Comparison of ENCODE assay signal across 8 mouse cellular contexts in the genomic region with DNA sequence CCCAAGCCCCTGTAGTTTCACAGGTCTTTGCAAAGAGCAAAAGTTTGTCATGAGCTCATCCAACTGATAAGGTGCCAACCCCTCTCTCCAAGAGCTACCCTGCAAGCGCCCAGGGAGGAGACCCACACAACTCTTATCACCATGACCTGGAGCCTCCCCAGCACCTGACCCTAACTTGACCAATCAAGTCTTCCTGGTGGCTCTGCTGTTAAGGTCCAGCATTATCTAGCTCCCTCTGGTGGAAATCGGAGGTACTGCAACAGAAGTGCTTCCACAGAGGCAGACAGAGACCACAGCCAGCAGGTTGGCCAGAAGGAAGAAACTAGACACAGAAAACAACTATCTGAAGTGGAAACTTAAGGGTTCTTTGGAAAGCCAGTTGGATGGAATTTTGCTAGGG. TPM values are rescaled to one million over a fixed set of nuclear protein-coding genes. Genes with fewer than 3 reads are reported as not detected.
DNase-seq lines count a peak whose midpoint lies in the region; ATAC-seq lines count a peak whose summit lies in the region.

No protein-coding gene starts in this region.

- H3K4me1 ChIP-seq in forebrain, embryonic 11.5 days (replicated peaks; ENCODE audit: control insufficient read depth, insufficient read depth, low read length), result peaks cover under 1% of the 10 kb centered on the region; the same call in 1 of the 2 replicates
- peaks cover 8% of the 10 kb centered on the region for H3K4me1 ChIP-seq in forebrain, embryonic 13.5 days
- peaks cover 6% of the 10 kb centered on the region for H3K4me1 ChIP-seq in heart, embryonic 12.5 days (replicated peaks)

- H3K27me3 ChIP-seq in forebrain, embryonic 11.5 days (ENCODE audit: control insufficient read depth, insufficient read depth, low read length), result no peaks in the 10 kb centered on the region
- 0 out of 2 replicates have a peak, but pooled peaks cover 2% of the 10 kb centered on the region for H3K27me3 ChIP-seq in forebrain, embryonic 13.5 days
- no peaks in the 10 kb centered on the region for H3K27me3 ChIP-seq in heart, embryonic 12.5 days (replicated peaks)

- no peak overlapping the region for H3K9ac ChIP-seq in forebrain, embryonic 11.5 days (ENCODE audit: low read length)
- H3K9ac ChIP-seq in forebrain, embryonic 13.5 days, result no peak overlapping the region
- H3K9ac ChIP-seq in heart, embryonic 12.5 days, result no peak overlapping the region

- H3K4me3 ChIP-seq in forebrain, embryonic 11.5 days (ENCODE audit: low read depth, low read length), result no peak overlapping the region
- H3K4me3 ChIP-seq in forebrain, embryonic 13.5 days, result no peak overlapping the region
- no peak overlapping the region for H3K4me3 ChIP-seq in heart, embryonic 12.5 days

- no peaks in the 10 kb centered on the region for H3K9me3 ChIP-seq in forebrain, embryonic 11.5 days (ENCODE audit: control insufficient read depth, low read length)
- H3K9me3 ChIP-seq in forebrain, embryonic 13.5 days (replicated peaks), result no peaks in the 10 kb centered on the region
- H3K9me3 ChIP-seq in heart, embryonic 12.5 days (replicated peaks), result no peaks in the 10 kb centered on the region

- WGBS in forebrain, embryonic 11.5 days, result 28% methylated on average over 2 of the region's 2 CpGs
- 30% methylated on average over 2 of the region's 2 CpGs for WGBS in forebrain, embryonic 13.5 days
- 13% methylated on average over 2 of the region's 2 CpGs for WGBS in heart, embryonic 12.5 days

- no peak overlapping the region for H3K27ac ChIP-seq in forebrain, embryonic 11.5 days (ENCODE audit: low read depth, low read length)
- H3K27ac ChIP-seq in forebrain, embryonic 13.5 days, result no peak overlapping the region
- H3K27ac ChIP-seq in heart, embryonic 12.5 days (ENCODE audit: poor library complexity, severe bottlenecking), result no peak overlapping the region

- ATAC-seq in forebrain, embryonic 11.5 days (replicated peaks; ENCODE audit: low FRiP score), result no peak
- no peak for ATAC-seq in forebrain, embryonic 13.5 days
- ATAC-seq in heart, embryonic 12.5 days (ENCODE audit: insufficient number of reproducible peaks, low FRiP score), result peak; percentile 61
- peak; percentile 79 for ATAC-seq in megakaryocyte, adult 5-6 weeks (ENCODE audit: poor library complexity, severe bottlenecking)

- H3K36me3 ChIP-seq in forebrain, embryonic 11.5 days (ENCODE audit: control insufficient read depth, insufficient read depth, low read length), result no peaks in the 10 kb centered on the region
- no peaks in the 10 kb centered on the region for H3K36me3 ChIP-seq in forebrain, embryonic 13.5 days (ENCODE audit: poor library complexity, severe bottlenecking)
- no peaks in the 10 kb centered on the region for H3K36me3 ChIP-seq in heart, embryonic 12.5 days

- H3K4me2 ChIP-seq in forebrain, embryonic 11.5 days (ENCODE audit: low read depth, low read length, severe bottlenecking), result no peak overlapping the region
- H3K4me2 ChIP-seq in forebrain, embryonic 13.5 days, result no peak overlapping the region
- H3K4me2 ChIP-seq in heart, embryonic 12.5 days, result no peak overlapping the region

- DNase-seq in forebrain, embryonic 11.5 days (ENCODE audit: low spot score), result peak; percentile 86
- peak; percentile 69 for DNase-seq in adrenal gland, adult 8-10 months
- peak; percentile 66 for DNase-seq in embryo, embryonic 11.5 days (ENCODE audit: low read depth, low spot score)
- DNase-seq in left cerebral cortex, adult 11 months (ENCODE audit: low spot score), result peak; percentile 63
- DNase-seq in spleen, adult 18-20 months, result peak; percentile 36 to 83

RNA-seq across cellular contexts. Expression of gene Uqcrfs1, which starts 3.7 kb away (rescaled TPM):
- polyA plus RNA-seq in forebrain, embryonic 11.5 days (2014; fragmentation: Nextera tagmentation; extraction: Ambion mirVana), result 234 and 249 TPM in 2 replicates
- 256 and 258 TPM in 2 replicates for polyA plus RNA-seq in forebrain, embryonic 13.5 days (2015; fragmentation: Nextera tagmentation; extraction: Ambion mirVana)
- total RNA-seq in adrenal gland, adult 8-10 months (2022), result 100 to 1,000 TPM; 184 to 287 (median 250) TPM
- 501 and 526 TPM in 2 replicates for polyA plus RNA-seq in heart, embryonic 12.5 days (2016; fragmentation: Nextera tagmentation; extraction: Ambion mirVana)
- 168 and 198 TPM in 2 replicates for total RNA-seq in megakaryocyte, adult 5-6 weeks (2015)
- total RNA-seq in megakaryocyte, adult 5-6 weeks (2017), result 108 and 114 TPM in 2 replicates

Comparison
In these comparisons a context has a peak if more than half of its experiments do, and no peak if none do; other contexts are left out.
1. ATAC-seq: peak in heart, embryonic 12.5 days (single experiment) and megakaryocyte, adult 5-6 weeks (single experiment); none in forebrain, embryonic 11.5 days (single experiment) and forebrain, embryonic 13.5 days (single experiment).
2. Peak in every context shown above with its lines, with median percentiles within 50 percentile points of each other: DNase-seq.